Mouse (Mus musculus): ENCODE data around the gene Stxbp2. TPM values are rescaled to one million over a fixed set of nuclear protein-coding genes. Genes with fewer than 3 reads are reported as not detected.
A peak's percentile ranks its signal among the peaks of the same experiment; 100 is the strongest.
"Not testable (repeated sequence)": the region's sequence is repeated elsewhere in the genome, so short reads cannot be mapped to it uniquely, and the experiment has no call there.

Gene Stxbp2
- 17.3 and 25.2 TPM in 2 replicates for polyA plus RNA-seq (2014; fragmentation: Nextera tagmentation; extraction: Ambion mirVana)

- Histone ChIP-seq H3K9me3 (ENCODE audit: control insufficient read depth, low read length) (no peaks in the 10 kb centered on the region), H3K4me2 (ENCODE audit: low read depth) (peak within 1 kb of the TSS; percentile 78), H3K27me3 (ENCODE audit: control insufficient read depth, insufficient read depth, low read length) (no peaks in the 10 kb centered on the region), H3K27ac (ENCODE audit: low read depth, low read length) (no peak within 1 kb of the TSS), H3K4me3 (ENCODE audit: low read depth, low read length) (peak within 1 kb of the TSS; percentile 47), H3K4me1 (ENCODE audit: control insufficient read depth, insufficient read depth, low read length) (no peaks in the 10 kb centered on the region), H3K36me3 (ENCODE audit: control insufficient read depth, insufficient read depth, low read length) (no peaks in the 10 kb centered on the region), H3K9ac (ENCODE audit: low read length) (peak within 1 kb of the TSS; percentile 48)
- ATAC-seq (ENCODE audit: insufficient read depth, low FRiP score, low TSS enrichment) (peak; percentile 76), DNase-seq (ENCODE audit: low spot score) (peak; percentile 66)
- WGBS = 7% methylated on average over 47 of the region's 47 CpGs
Observed at GRCm38 (mm10) chr8:3630647-3631477, at the start of gene Stxbp2. Stxbp2 (plus strand) TSS chr8:3630955.

GRCm38 (mm10) chr8:3581961-3582360 is 48.8 kb upstream of the Stxbp2 start:
- not testable (repeated sequence) for H3K36me3 ChIP-seq (ENCODE audit: control insufficient read depth, insufficient read depth, low read length); H3K27ac ChIP-seq (ENCODE audit: low read depth, low read length); H3K9ac ChIP-seq (ENCODE audit: low read length); H3K9me3 ChIP-seq (ENCODE audit: control insufficient read depth, low read length); H3K4me3 ChIP-seq (ENCODE audit: low read depth, low read length); H3K4me2 ChIP-seq (ENCODE audit: low read depth); H3K27me3 ChIP-seq (ENCODE audit: control insufficient read depth, insufficient read depth, low read length); ATAC-seq (ENCODE audit: insufficient read depth, low FRiP score, low TSS enrichment); DNase-seq (ENCODE audit: low spot score); H3K4me1 ChIP-seq (ENCODE audit: control insufficient read depth, insufficient read depth, low read length)
- WGBS = 70% methylated on average over 1 of the region's 3 CpGs

GRCm38 (mm10) chr8:3586452-3586851 is 44.3 kb upstream of the Stxbp2 start:
- 94% methylated on average over 2 of the region's 2 CpGs for WGBS
- Histone ChIP-seq H3K9ac (ENCODE audit: low read length) (no peak overlapping the region), H3K9me3 (ENCODE audit: control insufficient read depth, low read length) (no peaks in the 10 kb centered on the region), H3K4me2 (ENCODE audit: low read depth) (no peak overlapping the region), H3K27me3 (ENCODE audit: control insufficient read depth, insufficient read depth, low read length) (peaks cover 2% of the 10 kb centered on the region; the same call in 1 of the 2 replicates), H3K36me3 (ENCODE audit: control insufficient read depth, insufficient read depth, low read length) (no peaks in the 10 kb centered on the region), H3K27ac (ENCODE audit: low read depth, low read length) (no peak overlapping the region), H3K4me1 (ENCODE audit: control insufficient read depth, insufficient read depth, low read length) (no peaks in the 10 kb centered on the region), H3K4me3 (ENCODE audit: low read depth, low read length) (no peak overlapping the region)
- ATAC-seq (ENCODE audit: insufficient read depth, low FRiP score, low TSS enrichment) (no peak), DNase-seq (ENCODE audit: low spot score) (no peak)

- H3K27ac ChIP-seq (ENCODE audit: low read depth, low read length) = peak within 1 kb of the TSS; percentile 44
Observed at GRCm38 (mm10) chr8:3586993-3587390, 43.8 kb upstream of the Stxbp2 start, which contains the start of gene Camsap3. Camsap3 (plus strand) TSS chr8:3587293.

GRCm38 (mm10) chr8:3587391-3588257 is 43.1 kb upstream of the Stxbp2 start:
- Histone ChIP-seq H3K4me1 (ENCODE audit: control insufficient read depth, insufficient read depth, low read length) (no peaks in the 10 kb centered on the region), H3K4me2 (ENCODE audit: low read depth) (peak overlapping the region; percentile 66), H3K27me3 (ENCODE audit: control insufficient read depth, insufficient read depth, low read length) (peaks cover 2% of the 10 kb centered on the region; the same call in 1 of the 2 replicates), H3K4me3 (ENCODE audit: low read depth, low read length) (peak overlapping the region; percentile 81), H3K9me3 (ENCODE audit: control insufficient read depth, low read length) (no peaks in the 10 kb centered on the region), H3K27ac (ENCODE audit: low read depth, low read length) (peak overlapping the region; percentile 44), H3K9ac (ENCODE audit: low read length) (peak overlapping the region; percentile 78), H3K36me3 (ENCODE audit: control insufficient read depth, insufficient read depth, low read length) (no peaks in the 10 kb centered on the region)
- DNase-seq (ENCODE audit: low spot score) (peak; percentile 72), ATAC-seq (ENCODE audit: insufficient read depth, low FRiP score, low TSS enrichment) (peak; percentile 81)
- under 1% methylated on average over 70 of the region's 77 CpGs for WGBS

More at GRCm38 (mm10) chr8:3586993-3587390, 43.8 kb upstream of the Stxbp2 start, which contains the start of gene Camsap3:
- Histone ChIP-seq H3K9me3 (ENCODE audit: control insufficient read depth, low read length) (no peaks in the 10 kb centered on the region), H3K9ac (ENCODE audit: low read length) (peak within 1 kb of the TSS; percentile 78), H3K27me3 (ENCODE audit: control insufficient read depth, insufficient read depth, low read length) (peaks cover 2% of the 10 kb centered on the region; the same call in 1 of the 2 replicates), H3K4me2 (ENCODE audit: low read depth) (peak within 1 kb of the TSS; percentile 66), H3K4me3 (ENCODE audit: low read depth, low read length) (peak within 1 kb of the TSS; percentile 81), H3K4me1 (ENCODE audit: control insufficient read depth, insufficient read depth, low read length) (no peaks in the 10 kb centered on the region), H3K36me3 (ENCODE audit: control insufficient read depth, insufficient read depth, low read length) (no peaks in the 10 kb centered on the region)
- no peak for ATAC-seq (ENCODE audit: insufficient read depth, low FRiP score, low TSS enrichment)
- DNase-seq (ENCODE audit: low spot score) = no peak
- WGBS = 7% methylated on average over 7 of the region's 7 CpGs

GRCm38 (mm10) chr8:3588258-3588633 is 42.5 kb upstream of the Stxbp2 start:
- Histone ChIP-seq H3K4me1 (ENCODE audit: control insufficient read depth, insufficient read depth, low read length) (no peaks in the 10 kb centered on the region), H3K9ac (ENCODE audit: low read length) (peak overlapping the region; percentile 78), H3K9me3 (ENCODE audit: control insufficient read depth, low read length) (no peaks in the 10 kb centered on the region), H3K4me3 (ENCODE audit: low read depth, low read length) (peak overlapping the region; percentile 81), H3K36me3 (ENCODE audit: control insufficient read depth, insufficient read depth, low read length) (no peaks in the 10 kb centered on the region), H3K27me3 (ENCODE audit: control insufficient read depth, insufficient read depth, low read length) (peaks cover 2% of the 10 kb centered on the region; the same call in 1 of the 2 replicates), H3K4me2 (ENCODE audit: low read depth) (peak overlapping the region; percentile 66), H3K27ac (ENCODE audit: low read depth, low read length) (peak overlapping the region; percentile 44; the same call in 1 of the 2 replicates)
- DNase-seq (ENCODE audit: low spot score) (peak; percentile 36), ATAC-seq (ENCODE audit: insufficient read depth, low FRiP score, low TSS enrichment) (peak; percentile 48)
- WGBS = 0% methylated on average over 11 of the region's 11 CpGs

GRCm38 (mm10) chr8:3593470-3593869 is 37.3 kb upstream of the Stxbp2 start:
- DNase-seq (ENCODE audit: low spot score) = peak; percentile 6
- H3K9me3 ChIP-seq (ENCODE audit: control insufficient read depth, low read length) = no peaks in the 10 kb centered on the region
- no peak overlapping the region for H3K9ac ChIP-seq (ENCODE audit: low read length)
- no peaks in the 10 kb centered on the region for H3K4me1 ChIP-seq (ENCODE audit: control insufficient read depth, insufficient read depth, low read length)
- no peak overlapping the region for H3K4me3 ChIP-seq (ENCODE audit: low read depth, low read length)
- H3K4me2 ChIP-seq (ENCODE audit: low read depth) = no peak overlapping the region
- no peak for ATAC-seq (ENCODE audit: insufficient read depth, low FRiP score, low TSS enrichment)
- H3K27ac ChIP-seq (ENCODE audit: low read depth, low read length) = no peak overlapping the region
- no peaks in the 10 kb centered on the region for H3K36me3 ChIP-seq (ENCODE audit: control insufficient read depth, insufficient read depth, low read length)
- no peaks in the 10 kb centered on the region for H3K27me3 ChIP-seq (ENCODE audit: control insufficient read depth, insufficient read depth, low read length)
- 75% methylated on average over 3 of the region's 3 CpGs for WGBS

GRCm38 (mm10) chr8:3594466-3594865 is 36.3 kb upstream of the Stxbp2 start:
- Histone ChIP-seq H3K9ac (ENCODE audit: low read length) (no peak overlapping the region), H3K4me1 (ENCODE audit: control insufficient read depth, insufficient read depth, low read length) (no peaks in the 10 kb centered on the region), H3K9me3 (ENCODE audit: control insufficient read depth, low read length) (no peaks in the 10 kb centered on the region), H3K4me3 (ENCODE audit: low read depth, low read length) (no peak overlapping the region), H3K27me3 (ENCODE audit: control insufficient read depth, insufficient read depth, low read length) (no peaks in the 10 kb centered on the region), H3K4me2 (ENCODE audit: low read depth) (no peak overlapping the region), H3K27ac (ENCODE audit: low read depth, low read length) (no peak overlapping the region), H3K36me3 (ENCODE audit: control insufficient read depth, insufficient read depth, low read length) (no peaks in the 10 kb centered on the region)
- DNase-seq (ENCODE audit: low spot score) (no peak), ATAC-seq (ENCODE audit: insufficient read depth, low FRiP score, low TSS enrichment) (no peak)
- 92% methylated on average over 2 of the region's 2 CpGs for WGBS
